ENCODE assay signal across 8 mouse cellular contexts in genomic region chr11:98150625-98151156, GRCm38 (mm10). TPM values are rescaled to one million over a fixed set of nuclear protein-coding genes. Genes with fewer than 3 reads are reported as not detected.
DNase-seq lines count a peak whose midpoint lies in the region; ATAC-seq lines count a peak whose summit lies in the region.

No protein-coding gene starts in this region.

- 10% methylated on average over 10 of the region's 10 CpGs for WGBS in heart, embryonic 15.5 days
- WGBS in embryonic facial prominence, embryonic 10.5 days = 12% methylated on average over 10 of the region's 10 CpGs
- 14% methylated on average over 10 of the region's 10 CpGs for WGBS in hindbrain, embryonic 16.5 days
- 15% methylated on average over 10 of the region's 10 CpGs for WGBS in midbrain, embryonic 12.5 days

- H3K9ac ChIP-seq in heart, embryonic 15.5 days = no peak overlapping the region
- no peak overlapping the region; the same call in 1 of the 2 replicates for H3K9ac ChIP-seq in hindbrain, embryonic 16.5 days (ENCODE audit: low read depth, low read length)
- no peak overlapping the region for H3K9ac ChIP-seq in midbrain, embryonic 12.5 days (replicated peaks)

- no peaks in the 10 kb centered on the region for H3K9me3 ChIP-seq in heart, embryonic 15.5 days (replicated peaks)
- H3K9me3 ChIP-seq in embryonic facial prominence, embryonic 10.5 days = no peaks in the 10 kb centered on the region
- no peaks in the 10 kb centered on the region for H3K9me3 ChIP-seq in hindbrain, embryonic 16.5 days (ENCODE audit: control insufficient read depth, low read length)
- no peaks in the 10 kb centered on the region for H3K9me3 ChIP-seq in midbrain, embryonic 12.5 days

- DNase-seq in heart, postnatal 4 days = no peak
- no peak for DNase-seq in embryonic facial prominence, embryonic 10.5 days (ENCODE audit: low spot score)
- DNase-seq in urinary bladder, postnatal 4 days (ENCODE audit: low spot score in 2 of 2) = no peak
- no peak for DNase-seq in cerebellum, adult 9-11 months
- no peak for DNase-seq in layer of hippocampus, adult 18-20 months (ENCODE audit: low spot score in 2 of 2)

- peaks cover 16% of the 10 kb centered on the region for H3K4me1 ChIP-seq in heart, embryonic 15.5 days (replicated peaks)
- H3K4me1 ChIP-seq in embryonic facial prominence, embryonic 10.5 days = peaks cover 21% of the 10 kb centered on the region
- H3K4me1 ChIP-seq in hindbrain, embryonic 16.5 days (ENCODE audit: control insufficient read depth, insufficient read depth, low read depth, low read length) = peaks cover 17% of the 10 kb centered on the region
- peaks cover 18% of the 10 kb centered on the region for H3K4me1 ChIP-seq in midbrain, embryonic 12.5 days

- H3K27me3 ChIP-seq in heart, embryonic 15.5 days = no peaks in the 10 kb centered on the region
- no peaks in the 10 kb centered on the region for H3K27me3 ChIP-seq in embryonic facial prominence, embryonic 10.5 days (replicated peaks; ENCODE audit: low read depth, poor library complexity, severe bottlenecking)
- H3K27me3 ChIP-seq in hindbrain, embryonic 16.5 days (replicated peaks; ENCODE audit: control insufficient read depth, insufficient read depth, low read length) = no peaks in the 10 kb centered on the region
- H3K27me3 ChIP-seq in midbrain, embryonic 12.5 days = no peaks in the 10 kb centered on the region

- H3K27ac ChIP-seq in heart, embryonic 15.5 days = no peak overlapping the region
- H3K27ac ChIP-seq in embryonic facial prominence, embryonic 10.5 days (replicated peaks) = no peak overlapping the region
- H3K27ac ChIP-seq in hindbrain, embryonic 16.5 days (ENCODE audit: low read depth, low read length) = no peak overlapping the region
- no peak overlapping the region for H3K27ac ChIP-seq in midbrain, embryonic 12.5 days (replicated peaks)

- ATAC-seq in heart, embryonic 15.5 days (replicated peaks; ENCODE audit: insufficient number of reproducible peaks, insufficient read depth, low FRiP score, low read depth) = no peak
- ATAC-seq in hindbrain, embryonic 16.5 days = no peak
- no peak for ATAC-seq in midbrain, embryonic 12.5 days (ENCODE audit: low FRiP score, low read depth)

- H3K4me3 ChIP-seq in heart, embryonic 15.5 days = peak overlapping the region; percentile 68
- peak overlapping the region; percentile 97 for H3K4me3 ChIP-seq in embryonic facial prominence, embryonic 10.5 days
- H3K4me3 ChIP-seq in hindbrain, embryonic 16.5 days (ENCODE audit: low read length) = peak overlapping the region; percentile 96
- peak overlapping the region; percentile 91 for H3K4me3 ChIP-seq in midbrain, embryonic 12.5 days

- peak overlapping the region; percentile 94 for H3K4me2 ChIP-seq in heart, embryonic 15.5 days
- H3K4me2 ChIP-seq in hindbrain, embryonic 16.5 days (ENCODE audit: low read length) = peak overlapping the region; percentile 65
- peak overlapping the region; percentile 96 for H3K4me2 ChIP-seq in midbrain, embryonic 12.5 days (replicated peaks)

- peaks cover 10% of the 10 kb centered on the region; the same call in 1 of the 2 replicates for H3K36me3 ChIP-seq in heart, embryonic 15.5 days
- peaks cover 26% of the 10 kb centered on the region for H3K36me3 ChIP-seq in embryonic facial prominence, embryonic 10.5 days (replicated peaks)
- H3K36me3 ChIP-seq in hindbrain, embryonic 16.5 days (ENCODE audit: control insufficient read depth, insufficient read depth, low read length) = peaks cover 4% of the 10 kb centered on the region; the same call in 1 of the 2 replicates
- H3K36me3 ChIP-seq in midbrain, embryonic 12.5 days = peaks cover 15% of the 10 kb centered on the region

RNA-seq across cellular contexts. Expression of gene Fbxl20, which starts 0.5 kb away (rescaled TPM):
- 13.0 and 13.8 TPM in 2 replicates for polyA plus RNA-seq in heart, embryonic 15.5 days (2015; fragmentation: Nextera tagmentation; extraction: Ambion mirVana)
- total RNA-seq in heart, postnatal 4 days (2021) = 10 to 100 TPM; 16.2 to 17.5 TPM
- 23.0 and 26.7 TPM in 2 replicates for polyA plus RNA-seq in embryonic facial prominence, embryonic 10.5 days (2016; fragmentation: Nextera tagmentation; extraction: Ambion mirVana)
- polyA plus RNA-seq in hindbrain, embryonic 16.5 days (2015; fragmentation: Nextera tagmentation; extraction: Ambion mirVana) = 20.9 and 26.3 TPM in 2 replicates
- polyA plus RNA-seq in midbrain, embryonic 12.5 days (2016; fragmentation: Nextera tagmentation; extraction: Ambion mirVana) = 35.2 and 36.4 TPM in 2 replicates
- 10 to 100 TPM; 31.2 to 33.2 TPM for total RNA-seq in layer of hippocampus, adult 18-20 months (2021)

RNA-seq across cellular contexts. Expression of gene Med1, which starts 42.4 kb away (rescaled TPM):
- 44.3 and 45.7 TPM in 2 replicates for polyA plus RNA-seq in heart, embryonic 15.5 days (2015; fragmentation: Nextera tagmentation; extraction: Ambion mirVana)
- total RNA-seq in heart, postnatal 4 days (2021) = 10 to 100 TPM; 48.5 to 52.6 TPM
- polyA plus RNA-seq in embryonic facial prominence, embryonic 10.5 days (2016; fragmentation: Nextera tagmentation; extraction: Ambion mirVana) = 83.3 and 85.4 TPM in 2 replicates
- 48.7 and 52.6 TPM in 2 replicates for polyA plus RNA-seq in hindbrain, embryonic 16.5 days (2015; fragmentation: Nextera tagmentation; extraction: Ambion mirVana)
- polyA plus RNA-seq in midbrain, embryonic 12.5 days (2016; fragmentation: Nextera tagmentation; extraction: Ambion mirVana) = 80.9 and 84.7 TPM in 2 replicates
- 10 to 100 TPM; 45.3 to 48.4 TPM for total RNA-seq in layer of hippocampus, adult 18-20 months (2021)

RNA-seq across cellular contexts. Expression of gene Cdk12, which starts 52.2 kb away (rescaled TPM):
- 6.1 and 7.0 TPM in 2 replicates for polyA plus RNA-seq in heart, embryonic 15.5 days (2015; fragmentation: Nextera tagmentation; extraction: Ambion mirVana)
- total RNA-seq in heart, postnatal 4 days (2021) = 10 to 100 TPM; 31.3 to 32.7 TPM
- polyA plus RNA-seq in embryonic facial prominence, embryonic 10.5 days (2016; fragmentation: Nextera tagmentation; extraction: Ambion mirVana) = 12.7 and 13.0 TPM in 2 replicates
- polyA plus RNA-seq in hindbrain, embryonic 16.5 days (2015; fragmentation: Nextera tagmentation; extraction: Ambion mirVana) = 6.1 and 7.7 TPM in 2 replicates
- polyA plus RNA-seq in midbrain, embryonic 12.5 days (2016; fragmentation: Nextera tagmentation; extraction: Ambion mirVana) = 14.1 and 16.7 TPM in 2 replicates
- 10 to 100 TPM; 35.9 to 37.9 TPM for total RNA-seq in layer of hippocampus, adult 18-20 months (2021)
